ENCODE assay signal across 8 mouse cellular contexts in the genomic region with DNA sequence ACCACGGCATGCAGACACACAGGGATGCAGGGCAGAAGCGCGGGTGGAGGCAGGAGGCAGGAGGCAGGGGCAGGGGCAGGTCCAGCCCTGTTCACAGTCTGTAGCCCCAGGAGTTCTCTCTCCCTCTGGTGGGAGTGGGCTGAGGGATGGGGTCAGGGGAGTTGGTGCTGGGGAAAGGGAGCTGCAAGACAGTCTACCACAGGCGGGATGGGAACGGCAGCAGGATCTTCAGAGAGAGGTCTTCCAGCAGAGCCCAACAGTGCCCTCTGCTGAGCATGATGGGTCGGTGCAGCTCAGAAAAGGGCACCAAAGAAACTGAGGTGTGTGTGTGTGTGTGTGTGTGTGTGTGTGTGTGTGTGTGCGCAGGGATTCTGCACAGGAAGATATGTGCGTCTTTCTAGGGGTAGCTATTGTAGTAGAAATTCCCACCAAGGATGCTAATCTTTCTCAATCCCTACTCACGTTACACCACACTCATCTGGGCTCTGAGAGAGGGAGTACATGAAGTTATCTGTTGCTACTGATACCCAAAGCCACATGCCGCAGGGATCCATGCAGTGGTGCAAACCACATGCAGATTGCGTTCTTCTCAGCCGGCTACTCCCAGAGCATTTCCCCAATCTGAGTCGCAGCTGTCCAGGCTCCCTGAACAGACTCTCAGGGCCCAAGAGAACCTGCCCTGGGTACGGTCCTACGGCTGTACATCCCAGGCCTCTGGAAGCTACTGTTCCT.
DNase-seq lines count a peak whose midpoint lies in the region; ATAC-seq and TF ChIP-seq lines count a peak whose summit lies in the region.

No protein-coding gene starts in this region.

- H3K9ac ChIP-seq in kidney, embryonic 14.5 days (ENCODE audit: low read depth, low read length): no peak overlapping the region
- no peak overlapping the region for H3K9ac ChIP-seq in liver, adult 2 months (ENCODE audit: low read depth, low read length)

- no peaks in the 10 kb centered on the region for H3K27me3 ChIP-seq in kidney, embryonic 14.5 days (ENCODE audit: control insufficient read depth, insufficient read depth, low read length)
- no peaks in the 10 kb centered on the region for H3K27me3 ChIP-seq in liver, adult 2 months (ENCODE audit: control insufficient read depth, insufficient read depth, low read length)
- no peaks in the 10 kb centered on the region for H3K27me3 ChIP-seq in thymus, adult 2 months (ENCODE audit: control insufficient read depth, insufficient read depth, low read length)

- ATAC-seq in kidney, embryonic 14.5 days (ENCODE audit: low FRiP score, low TSS enrichment): peak; percentile 56

- WGBS in kidney, embryonic 14.5 days: 60% methylated on average over 15 of the region's 15 CpGs
- WGBS in liver, adult 2 months: 57% methylated on average over 15 of the region's 15 CpGs
- 55% methylated on average over 15 of the region's 15 CpGs for WGBS in thymus, adult 2 months

- no peaks in the 10 kb centered on the region for H3K9me3 ChIP-seq in kidney, embryonic 14.5 days (ENCODE audit: control insufficient read depth, low read length)

- DNase-seq in A20 (ENCODE audit: low read depth, low spot score): peak; percentile 61
- DNase-seq in ZHBTc4 (ENCODE audit: low read depth, low spot score): peak; percentile 85
- DNase-seq in embryo, embryonic 10 days (ENCODE audit: low spot score): peak; percentile 84
- peak; percentile 58 to 76 for DNase-seq in gastrocnemius, postnatal 4 days (ENCODE audit: low spot score in 2 of 2)
- DNase-seq in liver, adult 2 months (ENCODE audit: extremely low read depth, low read depth, low spot score): peak; percentile 39
- peak; percentile 65 for DNase-seq in neural tube, embryonic 10.5 days (ENCODE audit: extremely low spot score, low spot score)
- DNase-seq in thymus, adult 2 months: peak; percentile 64

- H3K36me3 ChIP-seq in kidney, embryonic 14.5 days (ENCODE audit: control insufficient read depth, insufficient read depth, low read length): no peaks in the 10 kb centered on the region
- no peaks in the 10 kb centered on the region for H3K36me3 ChIP-seq in liver, adult 2 months (ENCODE audit: control insufficient read depth, insufficient read depth, low read length)
- H3K36me3 ChIP-seq in thymus, adult 2 months (ENCODE audit: control insufficient read depth, insufficient read depth, low read length): no peaks in the 10 kb centered on the region

- H3K4me3 ChIP-seq in kidney, embryonic 14.5 days (ENCODE audit: low read length): no peak overlapping the region
- no peak overlapping the region for H3K4me3 ChIP-seq in liver, adult 2 months (ENCODE audit: insufficient read depth, low read depth, low read length)
- no peak overlapping the region for H3K4me3 ChIP-seq in thymus, adult 2 months (ENCODE audit: control insufficient read depth, insufficient read depth, low read length)

- H3K27ac ChIP-seq in kidney, embryonic 14.5 days (ENCODE audit: low read depth, low read length): no peak overlapping the region
- no peak overlapping the region for H3K27ac ChIP-seq in liver, adult 2 months (replicated peaks; ENCODE audit: insufficient read depth, low read depth, low read length)
- H3K27ac ChIP-seq in thymus, adult 2 months (ENCODE audit: control insufficient read depth, insufficient read depth, low read length): no peak overlapping the region

- no peak overlapping the region for H3K4me2 ChIP-seq in kidney, embryonic 14.5 days (replicated peaks; ENCODE audit: low read depth, low read length)

- peaks cover 5% of the 10 kb centered on the region for H3K4me1 ChIP-seq in kidney, embryonic 14.5 days (ENCODE audit: control insufficient read depth, insufficient read depth, low read length)
- H3K4me1 ChIP-seq in liver, adult 2 months (ENCODE audit: control insufficient read depth, insufficient read depth, low read length): no peaks in the 10 kb centered on the region
- no peaks in the 10 kb centered on the region for H3K4me1 ChIP-seq in thymus, adult 2 months (replicated peaks; ENCODE audit: control insufficient read depth, insufficient read depth, low read length)

- no peaks in the 10 kb centered on the region for H3K79me2 ChIP-seq in liver, adult 2 months (ENCODE audit: control insufficient read depth, insufficient read depth, low read length)

- TF ChIP-seq CTCF in liver, adult 2 months (IDR thresholded peaks at IDR 0.05; ENCODE audit: low read depth, low read length): peak; percentile 95
- TF ChIP-seq CTCF in thymus, adult 2 months (IDR thresholded peaks at IDR 0.05; ENCODE audit: borderline replicate concordance, control insufficient read depth, extremely low read depth, insufficient read depth, low read length, poor library complexity): peak; percentile 77; the same call in 1 of the 2 replicates

- TF ChIP-seq POLR2A in liver, adult 2 months (IDR thresholded peaks at IDR 0.05; ENCODE audit: extremely low read depth, insufficient read depth, low read length): no peak
- TF ChIP-seq POLR2A in thymus, adult 2 months (IDR thresholded peaks at IDR 0.05; ENCODE audit: control insufficient read depth, extremely low read depth, insufficient read depth, low read length, poor library complexity): no peak
